Mouse (Mus musculus): ENCODE data around the gene Abcc5. TPM values are rescaled to one million over a fixed set of nuclear protein-coding genes. Genes with fewer than 3 reads are reported as not detected.

Gene Abcc5
- polyA plus RNA-seq, 2 experiments = 14.5 to 22.8 TPM

- DNase-seq (ENCODE audit: low read depth in 3 of 3, low spot score in 3 of 3) = no peak
- 77% methylated on average over 6 of the region's 6 CpGs for WGBS (ENCODE audit: insufficient replicate concordance)
- Histone ChIP-seq H3K4me3 (ENCODE audit: insufficient read depth in 1 of 2, low read depth in 2 of 2, low read length in 2 of 2) (no peak overlapping the region), H3K9me3 (ENCODE audit: control insufficient read depth, low read length) (no peaks in the 10 kb centered on the region), H3K36me3 (replicated peaks; ENCODE audit: control insufficient read depth, insufficient read depth, low read depth) (no peaks in the 10 kb centered on the region), H3K4me1 (replicated peaks; ENCODE audit: control insufficient read depth in 2 of 2, insufficient read depth in 2 of 2, low read length in 1 of 2) (no peaks in the 10 kb centered on the region), H3K27ac (no peak overlapping the region), H3K27me3 (ENCODE audit: control insufficient read depth, insufficient read depth, low read length) (no peaks in the 10 kb centered on the region), H3K4me2 (ENCODE audit: low read depth) (no peak overlapping the region), H3K9ac (replicated peaks) (no peak overlapping the region)
- ATAC-seq (ENCODE audit: insufficient read depth) = no peak
- TF ChIP-seq EP300 (IDR thresholded peaks at IDR 0.05; ENCODE audit: low read depth) = no peak
- no peak for TF ChIP-seq CTCF (IDR thresholded peaks at IDR 0.05; ENCODE audit: low read depth)
Observed at GRCm38 (mm10) chr16:20454155-20454654, 28.0 kb upstream of the Abcc5 start.

GRCm38 (mm10) chr16:20451774-20452173 lies 25.6 kb upstream of the Abcc5 start:
- no peaks in the 10 kb centered on the region for H3K36me3 ChIP-seq (replicated peaks; ENCODE audit: control insufficient read depth, insufficient read depth, low read depth)
- no peaks in the 10 kb centered on the region for H3K9me3 ChIP-seq (ENCODE audit: control insufficient read depth, low read length)
- TF ChIP-seq CTCF (IDR thresholded peaks at IDR 0.05; ENCODE audit: low read depth) = no peak
- TF ChIP-seq EP300 (IDR thresholded peaks at IDR 0.05; ENCODE audit: low read depth) = no peak
- H3K27ac ChIP-seq = no peak overlapping the region
- ATAC-seq (ENCODE audit: insufficient read depth) = no peak
- 52% methylated on average over 6 of the region's 6 CpGs for WGBS (ENCODE audit: insufficient replicate concordance)
- H3K9ac ChIP-seq (replicated peaks) = no peak overlapping the region
- no peaks in the 10 kb centered on the region for H3K4me1 ChIP-seq (replicated peaks; ENCODE audit: control insufficient read depth in 2 of 2, insufficient read depth in 2 of 2, low read length in 1 of 2)
- no peak overlapping the region for H3K4me3 ChIP-seq (ENCODE audit: insufficient read depth in 1 of 2, low read depth in 2 of 2, low read length in 2 of 2)
- DNase-seq (ENCODE audit: low read depth in 3 of 3, low spot score in 3 of 3) = no peak
- no peak overlapping the region for H3K4me2 ChIP-seq (ENCODE audit: low read depth)
- no peaks in the 10 kb centered on the region for H3K27me3 ChIP-seq (ENCODE audit: control insufficient read depth, insufficient read depth, low read length)

- Histone ChIP-seq H3K27me3 (ENCODE audit: control insufficient read depth, insufficient read depth, low read length) (no peaks in the 10 kb centered on the region), H3K4me2 (ENCODE audit: low read depth) (no peak overlapping the region), H3K4me1 (replicated peaks; ENCODE audit: control insufficient read depth in 2 of 2, insufficient read depth in 2 of 2, low read length in 1 of 2) (no peaks in the 10 kb centered on the region), H3K27ac (no peak overlapping the region), H3K9ac (replicated peaks) (no peak overlapping the region), H3K36me3 (replicated peaks; ENCODE audit: control insufficient read depth, insufficient read depth, low read depth) (no peaks in the 10 kb centered on the region), H3K4me3 (ENCODE audit: insufficient read depth in 1 of 2, low read depth in 2 of 2, low read length in 2 of 2) (no peak overlapping the region), H3K9me3 (ENCODE audit: control insufficient read depth, low read length) (no peaks in the 10 kb centered on the region)
- no peak for DNase-seq (ENCODE audit: low read depth in 3 of 3, low spot score in 3 of 3)
- ATAC-seq (ENCODE audit: insufficient read depth) = no peak
- TF ChIP-seq CTCF (IDR thresholded peaks at IDR 0.05; ENCODE audit: low read depth) = no peak
- no peak for TF ChIP-seq EP300 (IDR thresholded peaks at IDR 0.05; ENCODE audit: low read depth)
- WGBS (ENCODE audit: insufficient replicate concordance) = 47% methylated on average over 1 of the region's 1 CpGs
Observed at GRCm38 (mm10) chr16:20445871-20446270, 19.7 kb upstream of the Abcc5 start.

GRCm38 (mm10) chr16:20444831-20445388 lies 18.7 kb upstream of the Abcc5 start:
- H3K27ac ChIP-seq = no peak overlapping the region
- H3K27me3 ChIP-seq (ENCODE audit: control insufficient read depth, insufficient read depth, low read length) = no peaks in the 10 kb centered on the region
- no peak overlapping the region for H3K9ac ChIP-seq (replicated peaks)
- no peak overlapping the region for H3K4me2 ChIP-seq (ENCODE audit: low read depth)
- H3K9me3 ChIP-seq (ENCODE audit: control insufficient read depth, low read length) = no peaks in the 10 kb centered on the region
- no peaks in the 10 kb centered on the region for H3K4me1 ChIP-seq (replicated peaks; ENCODE audit: control insufficient read depth in 2 of 2, insufficient read depth in 2 of 2, low read length in 1 of 2)
- no peaks in the 10 kb centered on the region for H3K36me3 ChIP-seq (replicated peaks; ENCODE audit: control insufficient read depth, insufficient read depth, low read depth)
- WGBS (ENCODE audit: insufficient replicate concordance) = 57% methylated on average over 7 of the region's 7 CpGs
- TF ChIP-seq EP300 (IDR thresholded peaks at IDR 0.05; ENCODE audit: low read depth) (no peak), CTCF (IDR thresholded peaks at IDR 0.05; ENCODE audit: low read depth) (no peak)
- H3K4me3 ChIP-seq (ENCODE audit: insufficient read depth in 1 of 2, low read depth in 2 of 2, low read length in 2 of 2) = no peak overlapping the region
- DNase-seq (ENCODE audit: low read depth in 3 of 3, low spot score in 3 of 3) (no peak), ATAC-seq (ENCODE audit: insufficient read depth) (no peak)

- DNase-seq (ENCODE audit: low read depth in 3 of 3, low spot score in 3 of 3) (no peak), ATAC-seq (ENCODE audit: insufficient read depth) (no peak)
- H3K27me3 ChIP-seq (ENCODE audit: control insufficient read depth, insufficient read depth, low read length) = no peaks in the 10 kb centered on the region
- no peak overlapping the region for H3K4me3 ChIP-seq (ENCODE audit: insufficient read depth in 1 of 2, low read depth in 2 of 2, low read length in 2 of 2)
- no peaks in the 10 kb centered on the region for H3K4me1 ChIP-seq (replicated peaks; ENCODE audit: control insufficient read depth in 2 of 2, insufficient read depth in 2 of 2, low read length in 1 of 2)
- no peak overlapping the region for H3K27ac ChIP-seq
- WGBS (ENCODE audit: insufficient replicate concordance) = 55% methylated on average over 2 of the region's 2 CpGs
- no peak overlapping the region for H3K9ac ChIP-seq (replicated peaks)
- no peak for TF ChIP-seq EP300 (IDR thresholded peaks at IDR 0.05; ENCODE audit: low read depth)
- no peak for TF ChIP-seq CTCF (IDR thresholded peaks at IDR 0.05; ENCODE audit: low read depth)
- no peaks in the 10 kb centered on the region for H3K36me3 ChIP-seq (replicated peaks; ENCODE audit: control insufficient read depth, insufficient read depth, low read depth)
- H3K9me3 ChIP-seq (ENCODE audit: control insufficient read depth, low read length) = no peaks in the 10 kb centered on the region
- H3K4me2 ChIP-seq (ENCODE audit: low read depth) = no peak overlapping the region
Observed at GRCm38 (mm10) chr16:20442871-20443270, 16.7 kb upstream of the Abcc5 start.
